Mouse (Mus musculus): Measurements from ENCODE around the gene Ints1.

GRCm38 (mm10) chr5:139706496-139706895 is 69.0 kb downstream of the Ints1 start:
- no peak for TF ChIP-seq POLR2A (IDR thresholded peaks at IDR 0.05; ENCODE audit: borderline replicate concordance, extremely low read depth, low read depth, low read length)
- no peak for TF ChIP-seq CTCF (IDR thresholded peaks at IDR 0.05; ENCODE audit: insufficient read depth, low read length)

Data from lung, adult 2 months (tissue).